Mouse (Mus musculus): ENCODE data around the gene Epb41l3.

DNA sequence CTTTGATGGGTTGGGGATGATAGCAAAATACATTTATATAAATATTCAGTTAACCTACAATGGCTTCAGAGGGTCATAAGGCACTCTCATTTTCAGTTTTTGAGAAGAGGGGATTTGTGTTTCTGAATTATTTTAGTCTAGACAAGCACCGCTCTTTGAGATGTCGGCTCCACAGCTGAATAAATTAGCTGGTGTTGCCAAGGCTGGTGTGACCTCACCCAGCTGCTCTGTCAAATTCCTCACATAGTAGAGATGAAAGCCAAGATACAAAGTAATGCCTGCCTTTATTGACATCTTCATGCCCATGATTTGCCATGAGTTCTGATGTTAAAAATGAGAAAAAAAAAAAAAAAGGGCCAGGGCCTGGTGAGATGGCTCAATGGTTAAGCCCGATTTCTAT, 214.8 kb downstream of the Epb41l3 start:
- TF ChIP-seq POLR2A (IDR thresholded peaks at IDR 0.05; ENCODE audit: control insufficient read depth, extremely low read depth, insufficient read depth, low read length, poor library complexity), result no peak
- no peak for TF ChIP-seq CTCF (IDR thresholded peaks at IDR 0.05; ENCODE audit: borderline replicate concordance, control insufficient read depth, extremely low read depth, insufficient read depth, low read length, poor library complexity)
